18 mouse cellular contexts compared by ENCODE assay signal in genomic region chr7:126383565-126383964, GRCm38 (mm10). TPM values are rescaled to one million over a fixed set of nuclear protein-coding genes. Genes with fewer than 3 reads are reported as not detected.
DNase-seq lines count a peak whose midpoint lies in the region; TF ChIP-seq lines count a peak whose summit lies in the region.
"Had no signal": no experiment of that assay in that cellular context is flagged by ENCODE, and none has a peak within 500 bp of the region (broad histone marks: within the 10 kb centered on the region; RNA-seq: fewer than 3 reads in every experiment).

No protein-coding gene starts in this region.

- H3K4me3 ChIP-seq in MEL (ENCODE audit: control insufficient read depth in 1 of 2, insufficient read depth in 1 of 2, low read depth in 2 of 2, low read length in 2 of 2): no peak overlapping the region

- H3K79me2 ChIP-seq in MEL (ENCODE audit: control insufficient read depth, insufficient read depth, low read length, poor library complexity): no peaks in the 10 kb centered on the region

- H3K27ac ChIP-seq in MEL (ENCODE audit: control insufficient read depth, low read depth, low read length): no peak overlapping the region

- no peak for TF ChIP-seq RAD21 in MEL (IDR thresholded peaks at IDR 0.05; ENCODE audit: low read depth, low read length)

- H3K9ac ChIP-seq in MEL (ENCODE audit: control insufficient read depth, low read depth, low read length, poor library complexity, severe bottlenecking): no peak overlapping the region

- peaks cover 0 to 5% of the 10 kb centered on the region in 2 experiments; a peak in 1 of 4 replicates for H3K4me1 ChIP-seq in MEL (ENCODE audit: control insufficient read depth in 1 of 2, insufficient read depth in 2 of 2, low read length in 2 of 2)

- peak; percentile 40 for DNase-seq in MEL (ENCODE audit: low read depth, low spot score)
- DNase-seq in lung, postnatal 4 days: no peak
- DNase-seq: adrenal gland, adult 2 months; adrenal gland, adult 8-10 months; adrenal gland, postnatal 10 days; adrenal gland, postnatal 14 days; adrenal gland, postnatal 25 days; adrenal gland, postnatal 36 days; B cell, adult 2 months; cerebellum, adult 11 months; cerebellum, adult 11-12 months; cerebellum, adult 18-20 months; cerebellum, adult 2 months; cerebellum, adult 8-10 months had no signal

- peak; percentile 19 to 58; a peak in 2 of 4 replicates for TF ChIP-seq EP300 in MEL (IDR thresholded peaks at IDR 0.05; ENCODE audit: low read depth in 1 of 2, low read length in 2 of 2)

- TF ChIP-seq CTCF in MEL (IDR thresholded peaks at IDR 0.05 in 2 of 3, conservative IDR thresholded peaks at IDR 0.05 in 1 of 3; ENCODE audit: control insufficient read depth in 1 of 3, insufficient read depth in 1 of 3, low read depth in 2 of 3, low read length in 3 of 3, poor library complexity in 1 of 3, severe bottlenecking in 1 of 3): no peak

- peaks cover 1 to 11% of the 10 kb centered on the region in 2 experiments; a peak in 3 of 4 replicates for H3K36me3 ChIP-seq in MEL (ENCODE audit: control insufficient read depth in 1 of 2, insufficient read depth in 2 of 2, low read length in 2 of 2)

- H3K27me3 ChIP-seq in MEL (ENCODE audit: control insufficient read depth in 1 of 2, insufficient read depth in 2 of 2, low read length in 2 of 2): no peaks in the 10 kb centered on the region
- H3K27me3 ChIP-seq: CH12.LX, Patski had no signal

- TF ChIP-seq POLR2A in MEL (IDR thresholded peaks at IDR 0.05; ENCODE audit: control insufficient read depth in 1 of 2, insufficient read depth in 1 of 2, low read depth in 1 of 2, low read length in 2 of 2, poor library complexity in 1 of 2): no peak

- no peaks in the 10 kb centered on the region for H3K9me3 ChIP-seq in MEL (replicated peaks; ENCODE audit: insufficient read depth, low read length)
- H3K9me3 ChIP-seq: G1E had no signal

TF ChIP-seq in MEL, 35 proteins besides CTCF, POLR2A, EP300 and RAD21:
- TF ChIP-seq MYC (IDR thresholded peaks at IDR 0.05; ENCODE audit: low read depth, low read length) (no peak), ETS1 (IDR thresholded peaks at IDR 0.05; ENCODE audit: low read depth, low read length) (peak; percentile 65), KAT2A (conservative IDR thresholded peaks at IDR 0.05; ENCODE audit: low read depth, low read length) (no peak), BHLHE40 (IDR thresholded peaks at IDR 0.05; ENCODE audit: borderline replicate concordance, low read depth, low read length) (no peak), GATA1 (IDR thresholded peaks at IDR 0.05; ENCODE audit: low read depth, low read length) (peak; percentile 75), JUND (IDR thresholded peaks at IDR 0.05; ENCODE audit: low read depth, low read length) (no peak), TCF12 (IDR thresholded peaks at IDR 0.05; ENCODE audit: low read depth, low read length) (peak; percentile 78), SIN3A (IDR thresholded peaks at IDR 0.05; ENCODE audit: low read length) (peak; percentile 53), USF1 (IDR thresholded peaks at IDR 0.05; ENCODE audit: low read depth, low read length) (no peak), TBP (IDR thresholded peaks at IDR 0.05; ENCODE audit: low read depth, low read length) (no peak), USF2 (IDR thresholded peaks at IDR 0.05; ENCODE audit: borderline replicate concordance in 1 of 2, insufficient read depth in 1 of 2, low read depth in 1 of 2, low read length in 2 of 2) (no peak), POLR2AphosphoS2 (IDR thresholded peaks at IDR 0.05; ENCODE audit: low read length) (no peak), MAX (IDR thresholded peaks at IDR 0.05; ENCODE audit: low read length) (no peak), RCOR1 (IDR thresholded peaks at IDR 0.05; ENCODE audit: low read depth, low read length) (peak; percentile 95), UBTF (IDR thresholded peaks at IDR 0.05; ENCODE audit: borderline replicate concordance, insufficient read depth, low read depth, low read length) (no peak), ZC3H11A (IDR thresholded peaks at IDR 0.05; ENCODE audit: low read depth, low read length) (no peak), MEF2A (IDR thresholded peaks at IDR 0.05; ENCODE audit: extremely low read depth, insufficient replicate concordance, low read depth, low read length, poor library complexity, severe bottlenecking) (no peak), MXI1 (IDR thresholded peaks at IDR 0.05; ENCODE audit: low read depth, low read length) (0 out of 2 replicates have a peak, but pooled peaks have one; percentile 25), HCFC1 (IDR thresholded peaks at IDR 0.05; ENCODE audit: low read depth, low read length) (no peak), MAFK (IDR thresholded peaks at IDR 0.05; ENCODE audit: borderline replicate concordance, low read depth, low read length) (0 out of 2 replicates have a peak, but pooled peaks have one; percentile 22), ZNF384 (IDR thresholded peaks at IDR 0.05; ENCODE audit: low read depth, low read length) (no peak), ZMIZ1 (IDR thresholded peaks at IDR 0.05; ENCODE audit: low read depth, low read length) (no peak), NELFE (IDR thresholded peaks at IDR 0.05; ENCODE audit: low read depth, low read length) (no peak), POLR2AphosphoS5 (IDR thresholded peaks at IDR 0.05; ENCODE audit: borderline replicate concordance, low read depth, low read length) (no peak), GABPA (IDR thresholded peaks at IDR 0.05; ENCODE audit: low read depth, low read length) (no peak), MAZ (IDR thresholded peaks at IDR 0.05; ENCODE audit: low read depth, low read length) (no peak), MYB (IDR thresholded peaks at IDR 0.05; ENCODE audit: low read depth, low read length) (no peak), CHD1 (IDR thresholded peaks at IDR 0.05; ENCODE audit: low read depth, low read length) (no peak), ELF1 (IDR thresholded peaks at IDR 0.05; ENCODE audit: low read depth, low read length) (no peak)

RNA-seq across cellular contexts. Expression of gene Spns1, which starts 6.3 kb away (rescaled TPM):
- 28.9 and 33.3 TPM in 2 replicates for total RNA-seq in MEL (2012; rRNA removed)
- 10 to 100 TPM in 1 of 2 experiments, not detected in 1; 81.6 TPM for polyA plus RNA-seq in MEL (2012; ENCODE audit: insufficient read depth in 1 of 2, insufficient read length in 2 of 2, low read depth in 1 of 2, low replicate concordance in 2 of 2, missing spikeins in 1 of 2)

RNA-seq across cellular contexts. Expression of gene Nfatc2ip, which starts 13.0 kb away (rescaled TPM):
- total RNA-seq in MEL (2012; rRNA removed): 6.3 and 7.9 TPM in 2 replicates
- 10 to 100 TPM in 1 of 2 experiments, not detected in 1; 13.0 TPM for polyA plus RNA-seq in MEL (2012; ENCODE audit: insufficient read depth in 1 of 2, insufficient read length in 2 of 2, low read depth in 1 of 2, low replicate concordance in 2 of 2, missing spikeins in 1 of 2)

RNA-seq across cellular contexts. Expression of gene Lat, which starts 14.2 kb away (rescaled TPM):
- total RNA-seq in MEL (2012; rRNA removed): 0.62 and 0.75 TPM in 2 replicates
- 1 to 10 TPM in 1 of 2 experiments, not detected in 1; 1.2 TPM for polyA plus RNA-seq in MEL (2012; ENCODE audit: insufficient read depth in 1 of 2, insufficient read length in 2 of 2, low read depth in 1 of 2, low replicate concordance in 2 of 2, missing spikeins in 1 of 2)

RNA-seq across cellular contexts. Expression of gene Cd19, which starts 31.1 kb away (rescaled TPM):
- not detected in 2 replicates for total RNA-seq in MEL (2012; rRNA removed)
- not detected for polyA plus RNA-seq in MEL (2012; ENCODE audit: insufficient read depth in 1 of 2, insufficient read length in 2 of 2, low read depth in 1 of 2, low replicate concordance in 2 of 2, missing spikeins in 1 of 2)
- total RNA-seq: G1E had no signal
- polyA plus RNA-seq: C2C12, G1E, Patski had no signal

RNA-seq across cellular contexts. Expression of gene Rabep2, which starts 45.0 kb away (rescaled TPM):
- 12.9 and 15.2 TPM in 2 replicates for total RNA-seq in MEL (2012; rRNA removed)
- 10 to 100 TPM in 1 of 2 experiments, not detected in 1; 16.2 TPM for polyA plus RNA-seq in MEL (2012; ENCODE audit: insufficient read depth in 1 of 2, insufficient read length in 2 of 2, low read depth in 1 of 2, low replicate concordance in 2 of 2, missing spikeins in 1 of 2)
